Mouse (Mus musculus) B cell, adult 2 months (primary cell): Measurements from ENCODE around the gene Hibadh.

Experiments used
- DNase-seq, 2 experiments: peaks; one replicate each; pipeline ENCODE4 v3.0.0; 2022

Gene Hibadh

GRCm38 (mm10) chr6:52565210-52565609 is 75.0 kb downstream of the Hibadh start:
- DNase-seq: no peak

GRCm38 (mm10) chr6:52562994-52563393 is 77.2 kb downstream of the Hibadh start:
- DNase-seq: no peak

DNA sequence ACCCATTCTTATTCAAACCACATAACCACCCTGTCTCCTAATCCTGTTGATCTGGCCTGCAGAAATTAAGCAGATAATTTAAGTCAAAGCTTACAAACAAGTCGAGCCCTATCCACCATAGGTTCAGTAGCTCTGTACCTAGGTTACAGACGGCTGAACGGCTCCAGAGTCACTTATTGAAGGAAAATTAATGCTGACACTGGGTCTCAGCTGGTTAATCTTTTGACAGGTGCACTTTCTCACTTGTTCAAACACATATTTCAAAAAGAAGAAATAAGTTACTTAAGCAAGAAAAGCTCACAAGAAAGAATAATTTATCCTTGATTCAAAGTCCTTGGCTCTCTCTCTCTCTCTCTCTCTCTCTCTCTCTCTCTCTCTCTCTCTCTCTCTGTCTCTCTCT is 81.1 kb downstream of the Hibadh start:
- DNase-seq: no peak

DNA sequence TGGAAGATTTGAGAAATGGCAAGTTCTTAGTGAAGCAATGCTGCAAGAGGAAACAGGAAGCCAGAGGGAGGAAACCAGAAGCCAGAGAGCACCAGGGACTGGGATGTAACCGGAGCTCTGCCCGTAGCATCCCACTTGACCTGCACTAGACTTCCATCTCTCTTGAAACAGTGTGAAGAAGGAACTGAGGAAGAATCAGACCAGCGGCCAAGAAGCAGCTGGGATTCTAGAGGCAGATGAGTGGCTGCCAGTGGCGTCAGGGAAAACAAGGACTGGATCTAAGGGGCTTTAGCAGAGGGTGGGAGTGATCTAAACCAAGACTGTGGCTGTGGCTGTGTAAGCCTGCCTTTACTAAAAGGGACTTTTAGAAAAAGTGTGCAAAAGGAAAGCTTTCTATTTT is 95.8 kb downstream of the Hibadh start:
- DNase-seq: no peak

DNA sequence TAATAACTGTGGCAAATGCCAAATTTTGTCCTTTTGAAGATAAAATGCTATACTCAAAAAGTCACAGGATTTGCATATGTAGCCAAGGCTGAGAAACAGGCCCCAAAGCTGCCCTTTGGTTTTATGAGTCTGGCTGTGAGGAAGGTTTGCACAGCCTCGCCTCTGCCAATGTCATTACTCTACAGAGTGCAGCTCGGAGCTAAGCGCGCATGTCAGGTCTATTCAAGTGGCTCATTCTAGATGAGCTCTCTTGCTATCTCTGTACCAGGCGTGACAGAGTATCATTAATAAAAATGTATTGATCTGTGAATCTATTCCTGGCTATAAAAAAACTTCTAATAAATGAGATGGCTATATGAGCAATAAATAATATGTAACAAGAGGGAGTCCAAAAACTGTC is 97.7 kb downstream of the Hibadh start:
- DNase-seq: no peak

DNA sequence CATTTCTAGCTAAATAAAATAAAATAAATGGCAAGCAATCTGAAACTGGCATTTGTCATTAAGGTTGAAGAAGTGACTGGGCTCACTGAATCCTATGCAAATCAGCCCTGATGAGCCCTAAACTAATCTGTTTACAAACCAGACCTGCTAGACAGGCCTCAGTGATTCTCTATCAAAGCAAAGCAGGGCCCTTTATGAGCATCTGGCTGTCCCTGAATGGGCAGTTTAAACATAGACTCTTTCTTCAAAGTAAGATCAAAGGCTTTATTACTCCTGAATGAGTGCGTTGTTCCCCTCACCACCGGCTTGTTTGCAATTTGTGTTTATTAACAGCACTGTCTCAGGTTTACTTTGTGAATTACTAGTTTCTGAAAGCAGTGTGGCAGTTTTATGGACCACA is 100.3 kb downstream of the Hibadh start:
- DNase-seq: no peak

DNA sequence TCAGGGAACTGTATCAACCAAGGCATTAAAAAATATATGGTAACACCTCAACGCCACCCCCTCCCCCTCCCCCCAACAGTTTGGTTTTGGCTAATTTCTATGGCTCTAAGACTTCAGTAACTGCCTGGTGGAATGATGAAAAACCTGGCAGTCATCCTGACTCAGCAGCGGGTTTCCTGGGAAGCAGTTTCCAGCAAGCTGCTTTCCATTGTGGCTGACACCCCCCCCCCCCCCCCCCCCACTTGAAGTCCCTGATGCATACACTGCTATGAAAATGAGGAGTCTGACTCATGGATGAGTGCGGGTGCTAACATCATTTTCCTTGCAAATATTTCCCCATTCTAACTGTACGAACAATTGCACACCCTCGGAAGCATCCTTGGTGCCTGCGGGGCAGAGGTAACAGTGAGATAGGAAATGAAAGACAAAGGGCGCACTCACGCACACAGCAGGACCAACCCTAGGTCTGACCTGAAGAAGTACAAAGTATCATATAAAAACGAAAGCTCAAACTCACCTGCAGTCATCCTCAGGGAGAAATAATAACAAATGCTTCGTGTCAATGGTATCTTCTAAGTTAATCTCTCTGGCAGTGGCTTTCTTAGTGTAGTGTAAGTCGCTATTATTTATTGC is 105.0 kb downstream of the Hibadh start:
- DNase-seq: no peak

GRCm38 (mm10) chr6:52532144-52532492 is 108.1 kb downstream of the Hibadh start:
- DNase-seq: no peak

- DNase-seq: no peak
Observed at GRCm38 (mm10) chr6:52531366-52532143, 108.6 kb downstream of the Hibadh start.

DNA sequence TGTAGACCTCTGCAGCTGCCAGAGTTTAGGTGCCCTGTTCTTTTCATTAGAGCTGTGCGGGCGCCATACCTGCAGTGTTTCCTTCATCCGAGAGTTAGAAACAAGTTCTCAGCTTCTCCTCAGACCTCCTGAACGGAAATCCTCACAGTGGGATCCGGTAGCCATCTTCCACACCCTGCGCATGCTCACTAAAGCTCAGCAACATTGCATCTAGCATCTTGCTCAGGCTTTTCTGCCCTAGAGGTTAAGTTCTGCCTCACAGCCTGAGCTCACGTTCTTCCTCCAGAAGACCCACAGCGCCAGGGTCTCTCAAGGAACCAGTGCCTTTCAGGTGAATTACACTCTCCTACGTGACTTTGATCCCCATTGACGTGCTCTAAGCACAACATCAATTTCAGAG is 109.3 kb downstream of the Hibadh start:
- no peak for DNase-seq

DNA sequence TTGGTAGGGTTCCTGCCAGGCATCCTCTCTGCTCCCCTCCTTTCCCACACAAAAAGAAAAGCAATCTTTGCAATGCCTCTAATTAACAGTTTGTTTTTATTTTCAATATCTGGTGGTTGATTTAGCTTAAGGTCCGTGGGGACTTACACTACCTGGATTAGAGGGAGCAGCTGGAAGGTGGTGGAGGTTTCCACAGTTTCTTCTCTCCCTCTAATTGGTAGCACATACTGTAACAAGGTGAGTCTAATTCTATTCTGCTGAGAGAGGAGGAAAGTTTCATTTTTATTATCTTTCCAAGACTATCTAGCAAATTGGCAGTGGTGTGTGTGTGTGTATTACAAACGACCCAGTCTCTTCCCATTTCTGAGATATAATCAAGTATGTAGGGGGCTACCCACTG is 116.0 kb downstream of the Hibadh start:
- no peak for DNase-seq

- DNase-seq: no peak
Observed at GRCm38 (mm10) chr6:52518704-52519103, 121.5 kb downstream of the Hibadh start.

DNA sequence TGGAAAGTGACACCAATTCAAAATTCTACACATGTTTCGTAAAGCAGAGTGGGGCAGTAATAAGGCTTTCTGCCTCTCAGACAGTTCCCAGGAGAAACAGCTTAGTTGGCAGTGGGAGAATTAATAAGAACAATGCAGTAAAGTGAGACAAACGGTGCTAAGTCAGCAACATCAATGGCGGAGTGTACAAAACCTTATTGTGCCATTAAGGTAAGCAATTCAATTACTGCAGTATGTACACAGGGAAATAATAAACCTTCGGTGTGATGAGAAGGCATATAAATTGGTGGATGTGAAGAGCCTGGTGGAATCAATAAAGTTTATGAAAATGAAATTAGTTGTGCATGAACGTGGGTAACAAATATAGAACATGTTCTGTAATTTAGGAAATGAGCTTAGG is 122.9 kb downstream of the Hibadh start:
- DNase-seq: no peak

GRCm38 (mm10) chr6:52513876-52514405 is 126.2 kb downstream of the Hibadh start:
- no peak for DNase-seq

- no peak for DNase-seq
Observed at GRCm38 (mm10) chr6:52508789-52509188, 131.4 kb downstream of the Hibadh start.

DNA sequence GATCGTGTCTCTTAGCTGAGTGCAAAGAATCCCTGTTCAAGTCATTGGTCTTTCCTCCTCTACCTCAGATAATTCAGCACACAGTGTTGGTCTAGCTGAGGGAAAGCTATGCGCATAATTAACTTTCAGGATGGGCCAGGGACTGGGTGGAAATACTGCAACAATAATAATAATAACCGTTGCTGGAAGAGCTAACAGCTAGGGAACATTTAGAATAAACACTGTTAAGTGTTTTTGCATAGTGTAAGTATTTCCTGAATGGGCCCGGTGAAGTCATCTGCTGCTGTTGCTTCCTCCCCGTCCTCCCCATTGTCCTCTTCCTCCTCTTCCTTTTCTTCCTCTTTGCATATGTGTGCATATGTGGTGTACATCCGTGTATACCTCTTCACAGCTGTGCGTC is 132.2 kb downstream of the Hibadh start:
- DNase-seq: no peak

GRCm38 (mm10) chr6:52507171-52507570 is 133.0 kb downstream of the Hibadh start:
- no peak for DNase-seq

DNA sequence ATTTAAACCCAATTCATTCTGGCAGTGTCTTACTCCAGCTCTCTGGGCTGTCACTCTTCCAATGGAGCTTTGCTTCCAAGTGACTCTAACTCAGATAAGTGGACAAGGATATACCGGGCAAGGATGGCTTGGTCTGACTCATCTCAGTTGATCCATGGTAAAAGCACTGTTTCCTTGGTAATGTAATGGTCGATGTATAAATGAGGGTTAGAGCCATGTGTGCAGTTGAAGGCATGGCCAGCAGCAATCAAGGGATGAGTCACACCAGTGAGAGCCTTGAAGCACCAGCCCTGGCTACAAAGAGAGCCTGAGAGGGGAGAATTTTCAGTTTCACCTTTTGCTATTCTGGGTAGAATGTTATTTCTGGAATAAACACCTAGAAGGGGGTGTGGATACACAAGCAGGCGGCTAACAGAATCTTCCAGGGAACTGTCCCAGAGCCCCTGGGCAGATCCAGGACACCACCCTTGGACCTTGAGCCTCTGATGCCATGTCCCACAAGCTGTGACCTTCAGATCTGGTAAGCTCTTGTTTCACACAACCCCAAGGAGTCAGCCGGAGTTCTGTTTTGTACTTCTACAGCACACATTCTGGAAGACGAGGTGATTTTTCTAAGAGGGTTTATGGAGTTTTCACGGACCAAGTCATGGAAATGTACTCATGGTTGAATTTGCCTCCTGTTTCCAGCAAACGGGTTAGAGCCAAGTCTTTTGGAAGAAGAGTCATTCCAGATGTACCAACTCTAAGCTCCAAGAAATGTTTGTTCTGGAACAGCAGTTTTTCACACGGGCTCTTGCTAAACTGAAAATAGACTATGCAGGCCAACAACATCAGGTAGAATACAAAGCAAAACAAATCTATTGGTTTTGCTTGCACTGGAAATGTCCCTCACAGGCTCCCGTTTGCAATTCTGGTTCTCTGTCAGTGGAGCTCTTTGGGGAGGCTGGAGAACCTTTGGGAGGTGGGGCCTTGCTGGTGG is 134.1 kb downstream of the Hibadh start:
- DNase-seq: no peak

DNA sequence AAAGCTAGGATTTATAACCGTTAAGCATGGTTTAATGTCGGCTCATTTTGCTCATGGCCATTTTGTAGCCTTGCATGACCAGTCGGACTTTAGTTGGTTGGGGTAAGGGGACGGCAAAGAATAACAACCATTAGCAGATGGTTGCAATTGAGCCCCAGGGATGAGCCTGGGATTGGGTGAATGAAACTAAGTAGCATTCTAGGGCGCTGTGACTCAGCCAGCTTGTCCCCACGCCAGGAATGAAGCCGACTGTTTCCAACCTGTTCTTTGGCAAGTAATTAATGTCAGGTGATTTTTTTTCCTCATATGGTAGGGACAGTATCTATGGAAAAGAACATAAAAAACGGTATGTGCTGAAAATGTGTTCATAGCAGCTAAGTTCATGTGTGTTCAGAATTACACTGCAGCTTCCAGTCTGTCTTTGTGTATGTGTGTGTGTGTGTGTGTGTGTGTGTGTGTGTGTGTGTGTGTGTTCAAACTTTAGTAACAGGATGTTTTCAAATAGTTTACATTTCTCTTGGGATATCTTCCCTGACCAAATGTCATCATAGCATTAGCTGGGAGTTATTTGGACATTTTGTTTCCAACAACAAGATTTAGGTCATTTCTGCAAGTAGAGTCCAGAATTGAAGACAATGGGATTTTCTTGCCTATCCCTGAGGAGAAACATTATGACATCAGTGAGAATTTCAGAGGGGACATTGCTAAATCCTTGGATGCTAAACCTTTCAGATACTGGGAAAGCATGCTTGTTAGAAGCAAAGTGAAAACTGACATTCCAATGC is 135.3 kb downstream of the Hibadh start:
- no peak for DNase-seq

- no peak for DNase-seq
Observed at GRCm38 (mm10) chr6:52502986-52503385, 137.2 kb downstream of the Hibadh start.

- no peak for DNase-seq
Observed at GRCm38 (mm10) chr6:52501479-52501878, 138.7 kb downstream of the Hibadh start.
